Mouse (Mus musculus) E14TG2a.4 (cell line): Measurements from ENCODE around the gene Rffl.

Source experiments
- H3K27me3 ChIP-seq: 2 replicates; pipeline ENCODE4 v1.6.1; 2014; ENCODE audit warnings: low read length, control low read depth; ENCODE audit not compliant: insufficient read depth
- H3K36me3 ChIP-seq: 2 replicates; pipeline ENCODE4 v1.6.1; 2014; ENCODE audit warnings: low read length, control low read depth; ENCODE audit not compliant: insufficient read depth
- H3K4me1 ChIP-seq: replicated peaks from 2 replicates; pipeline ENCODE4 v1.6.1; 2014; ENCODE audit warnings: low read depth, low read length, control low read depth
- H3K4me3 ChIP-seq: replicated peaks from 2 replicates; pipeline ENCODE4 v1.5.1; 2014; ENCODE audit warnings: mild to moderate bottlenecking, low read length
- H3K9me3 ChIP-seq: 2 replicates; pipeline ENCODE4 v1.6.1; 2014; ENCODE audit warnings: low read length, control low read depth
- CTCF ChIP-seq: conservative IDR thresholded peaks from 2 replicates; pipeline ENCODE4 v1.5.1; 2014; ENCODE audit warnings: low read length
- NANOG ChIP-seq: IDR thresholded peaks from 2 replicates; pipeline ENCODE4 v1.6.1; 2014; ENCODE audit warnings: borderline replicate concordance, low read length, mixed read lengths
- POU5F1 ChIP-seq: IDR thresholded peaks from 2 replicates; pipeline ENCODE4 v1.6.1; 2014; ENCODE audit warnings: low read length, borderline replicate concordance

Rffl gene

GRCm38 (mm10) chr11:82782197-82782596 is 88.8 kb downstream of the Rffl start:
- H3K4me1 ChIP-seq: peaks cover 35% of the 10 kb centered on the region
- peaks cover 46% of the 10 kb centered on the region for H3K36me3 ChIP-seq
- no peaks in the 10 kb centered on the region for H3K27me3 ChIP-seq
- no peaks in the 10 kb centered on the region for H3K9me3 ChIP-seq
- peak overlapping the region; percentile 98 for H3K4me3 ChIP-seq
- TF ChIP-seq CTCF (no peak), NANOG (no peak), POU5F1 (no peak)

- Histone ChIP-seq H3K4me1 (peaks cover 35% of the 10 kb centered on the region), H3K9me3 (no peaks in the 10 kb centered on the region), H3K27me3 (no peaks in the 10 kb centered on the region), H3K4me3 (peak within 1 kb of the TSS; percentile 98), H3K36me3 (peaks cover 42% of the 10 kb centered on the region)
- TF ChIP-seq CTCF: no peak
- TF ChIP-seq NANOG: no peak
- no peak for TF ChIP-seq POU5F1
Observed at GRCm38 (mm10) chr11:82780983-82781903, 89.8 kb downstream of the Rffl start, which contains the start of gene Lig3. Gene Lig3 (plus strand): TSS chr11:82781108.

GRCm38 (mm10) chr11:82780134-82780533 is 90.9 kb downstream of the Rffl start:
- H3K4me1 ChIP-seq: peaks cover 35% of the 10 kb centered on the region
- TF ChIP-seq NANOG (no peak), CTCF (no peak), POU5F1 (no peak)
- H3K27me3 ChIP-seq: no peaks in the 10 kb centered on the region
- H3K4me3 ChIP-seq: peak overlapping the region; percentile 98
- no peaks in the 10 kb centered on the region for H3K9me3 ChIP-seq
- peaks cover 31% of the 10 kb centered on the region for H3K36me3 ChIP-seq

GRCm38 (mm10) chr11:82764438-82764924 is 106.5 kb downstream of the Rffl start:
- Histone ChIP-seq H3K36me3 (peaks cover 36% of the 10 kb centered on the region), H3K27me3 (no peaks in the 10 kb centered on the region), H3K4me1 (peaks cover 30% of the 10 kb centered on the region), H3K4me3 (peak overlapping the region; percentile 100), H3K9me3 (no peaks in the 10 kb centered on the region)
- TF ChIP-seq POU5F1 (no peak), NANOG (no peak), CTCF (no peak)

GRCm38 (mm10) chr11:82763742-82764437 is 107.1 kb downstream of the Rffl start, which contains the start of the genes Cct6b and Zfp830:
Gene Cct6b (minus strand): TSS chr11:82764321.
Gene Zfp830 (plus strand): TSS chr11:82764345.
- Histone ChIP-seq H3K4me1 (peaks cover 33% of the 10 kb centered on the region), H3K9me3 (no peaks in the 10 kb centered on the region), H3K36me3 (peaks cover 30% of the 10 kb centered on the region), H3K27me3 (no peaks in the 10 kb centered on the region), H3K4me3 (peak within 1 kb of the TSS; percentile 100)
- TF ChIP-seq NANOG (no peak), CTCF (no peak), POU5F1 (no peak)

- peak overlapping the region; percentile 100 for H3K4me3 ChIP-seq
- peaks cover 37% of the 10 kb centered on the region for H3K4me1 ChIP-seq
- H3K36me3 ChIP-seq: peaks cover 24% of the 10 kb centered on the region
- TF ChIP-seq CTCF (no peak), NANOG (no peak), POU5F1 (no peak)
- no peaks in the 10 kb centered on the region for H3K27me3 ChIP-seq
- H3K9me3 ChIP-seq: no peaks in the 10 kb centered on the region
Observed at GRCm38 (mm10) chr11:82763261-82763660, 107.7 kb downstream of the Rffl start.

GRCm38 (mm10) chr11:82762286-82762829 is 108.7 kb downstream of the Rffl start:
- H3K27me3 ChIP-seq: no peaks in the 10 kb centered on the region
- H3K4me1 ChIP-seq: peaks cover 37% of the 10 kb centered on the region
- H3K36me3 ChIP-seq: peaks cover 21% of the 10 kb centered on the region
- H3K9me3 ChIP-seq: no peaks in the 10 kb centered on the region
- TF ChIP-seq CTCF (peak; percentile 41), NANOG (no peak)
- no peak overlapping the region for H3K4me3 ChIP-seq

GRCm38 (mm10) chr11:82755919-82756318 is 115.1 kb downstream of the Rffl start:
- no peak overlapping the region for H3K4me3 ChIP-seq
- H3K36me3 ChIP-seq: no peaks in the 10 kb centered on the region
- peaks cover 28% of the 10 kb centered on the region for H3K4me1 ChIP-seq
- no peaks in the 10 kb centered on the region for H3K27me3 ChIP-seq
- H3K9me3 ChIP-seq: no peaks in the 10 kb centered on the region
- TF ChIP-seq POU5F1 (no peak), CTCF (no peak), NANOG (no peak)
